Mouse (Mus musculus): ENCODE results near the gene B4galt5. TPM values are rescaled to one million over a fixed set of nuclear protein-coding genes. Genes with fewer than 3 reads are reported as not detected.

B4galt5 gene
- polyA plus RNA-seq, 1 experiment from 2014 or later: 20.4 TPM

DNA sequence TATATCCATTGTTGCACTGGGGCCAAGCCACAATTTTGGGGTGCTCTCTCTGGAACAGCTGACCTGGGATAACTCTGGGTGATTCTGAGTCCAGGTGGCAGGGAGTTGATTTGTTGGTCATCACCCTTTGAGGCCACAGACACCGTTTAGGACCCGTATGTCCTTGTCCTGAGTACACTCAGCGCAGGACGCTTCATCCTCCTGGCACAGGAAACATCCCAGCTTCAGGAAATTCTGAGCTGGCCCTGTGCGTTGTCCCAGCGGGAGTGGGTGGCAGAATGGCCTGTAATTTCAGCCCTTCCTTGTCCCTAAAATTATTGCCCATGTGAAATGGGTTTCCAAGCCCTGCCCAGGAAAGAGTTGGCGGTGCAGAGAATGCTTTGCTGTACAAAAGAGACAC is 71.0 kb downstream of the B4galt5 start:
- no peak overlapping the region for H3K9ac ChIP-seq (replicated peaks; ENCODE audit: low read length)
- DNase-seq: no peak
- no peak for ATAC-seq (ENCODE audit: low FRiP score, low TSS enrichment)
- H3K27ac ChIP-seq (replicated peaks; ENCODE audit: low read depth, low read length): no peak overlapping the region
- H3K36me3 ChIP-seq (ENCODE audit: control insufficient read depth, insufficient read depth, low read length): no peaks in the 10 kb centered on the region
- no peaks in the 10 kb centered on the region for H3K27me3 ChIP-seq (ENCODE audit: control insufficient read depth, insufficient read depth, low read length)
- 88% methylated on average over 7 of the region's 7 CpGs for WGBS
- H3K4me1 ChIP-seq (ENCODE audit: control insufficient read depth, insufficient read depth, low read length): no peaks in the 10 kb centered on the region
- no peak overlapping the region for H3K4me2 ChIP-seq (ENCODE audit: low read length)
- no peaks in the 10 kb centered on the region for H3K9me3 ChIP-seq (ENCODE audit: control insufficient read depth, low read length)
- H3K4me3 ChIP-seq (replicated peaks; ENCODE audit: low read depth, low read length): no peak overlapping the region

DNA sequence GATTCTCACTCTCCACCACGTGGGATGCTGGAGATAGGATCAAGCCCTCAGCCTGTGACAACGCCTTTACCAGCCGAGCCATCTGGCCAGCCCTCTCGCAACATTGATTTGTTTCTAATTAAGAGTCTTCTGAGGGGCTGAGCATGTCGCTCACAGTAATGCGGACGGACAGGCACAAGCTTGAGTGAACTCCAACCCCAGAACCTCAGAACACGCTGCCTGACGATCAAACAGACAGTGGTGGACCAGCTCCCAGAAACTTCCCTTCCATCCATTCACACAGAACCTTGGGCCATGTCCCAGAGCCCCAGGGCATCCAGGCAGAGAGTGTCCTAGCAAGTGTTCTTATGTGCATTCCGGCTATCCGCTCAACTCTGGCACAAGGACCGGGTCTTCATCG is 72.0 kb downstream of the B4galt5 start:
- ATAC-seq (ENCODE audit: low FRiP score, low TSS enrichment) (no peak), DNase-seq (peak; percentile 23)
- Histone ChIP-seq H3K9me3 (ENCODE audit: control insufficient read depth, low read length) (no peaks in the 10 kb centered on the region), H3K27me3 (ENCODE audit: control insufficient read depth, insufficient read depth, low read length) (no peaks in the 10 kb centered on the region), H3K36me3 (ENCODE audit: control insufficient read depth, insufficient read depth, low read length) (no peaks in the 10 kb centered on the region), H3K4me3 (replicated peaks; ENCODE audit: low read depth, low read length) (no peak overlapping the region), H3K9ac (replicated peaks; ENCODE audit: low read length) (no peak overlapping the region), H3K27ac (replicated peaks; ENCODE audit: low read depth, low read length) (no peak overlapping the region), H3K4me1 (ENCODE audit: control insufficient read depth, insufficient read depth, low read length) (no peaks in the 10 kb centered on the region), H3K4me2 (ENCODE audit: low read length) (no peak overlapping the region)
- 70% methylated on average over 13 of the region's 13 CpGs for WGBS

DNA sequence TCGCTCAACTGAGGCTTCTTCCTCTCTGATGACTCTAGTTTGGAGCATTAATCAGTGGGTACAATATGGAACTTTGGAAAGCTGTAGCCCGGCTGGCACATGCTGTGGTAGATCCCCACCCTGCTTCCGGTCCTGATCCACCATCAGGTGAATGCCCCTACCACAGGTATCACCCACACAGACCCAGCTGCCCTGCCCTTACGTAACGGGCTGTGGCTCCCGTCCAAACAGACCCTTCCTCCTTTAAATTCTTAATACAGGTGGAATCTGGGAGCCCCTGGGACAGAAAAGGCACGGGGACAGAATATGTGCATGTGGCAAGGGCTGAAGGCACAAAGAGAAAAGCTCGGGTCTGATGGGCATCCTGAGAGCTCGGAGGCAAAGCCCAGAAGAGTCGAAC is 73.1 kb downstream of the B4galt5 start:
- Histone ChIP-seq H3K27me3 (ENCODE audit: control insufficient read depth, insufficient read depth, low read length) (no peaks in the 10 kb centered on the region), H3K9me3 (ENCODE audit: control insufficient read depth, low read length) (no peaks in the 10 kb centered on the region), H3K9ac (replicated peaks; ENCODE audit: low read length) (no peak overlapping the region), H3K4me2 (ENCODE audit: low read length) (no peak overlapping the region), H3K36me3 (ENCODE audit: control insufficient read depth, insufficient read depth, low read length) (no peaks in the 10 kb centered on the region), H3K27ac (replicated peaks; ENCODE audit: low read depth, low read length) (no peak overlapping the region), H3K4me3 (replicated peaks; ENCODE audit: low read depth, low read length) (no peak overlapping the region), H3K4me1 (ENCODE audit: control insufficient read depth, insufficient read depth, low read length) (no peaks in the 10 kb centered on the region)
- DNase-seq: no peak
- ATAC-seq (ENCODE audit: low FRiP score, low TSS enrichment): no peak
- 85% methylated on average over 10 of the region's 10 CpGs for WGBS

DNA sequence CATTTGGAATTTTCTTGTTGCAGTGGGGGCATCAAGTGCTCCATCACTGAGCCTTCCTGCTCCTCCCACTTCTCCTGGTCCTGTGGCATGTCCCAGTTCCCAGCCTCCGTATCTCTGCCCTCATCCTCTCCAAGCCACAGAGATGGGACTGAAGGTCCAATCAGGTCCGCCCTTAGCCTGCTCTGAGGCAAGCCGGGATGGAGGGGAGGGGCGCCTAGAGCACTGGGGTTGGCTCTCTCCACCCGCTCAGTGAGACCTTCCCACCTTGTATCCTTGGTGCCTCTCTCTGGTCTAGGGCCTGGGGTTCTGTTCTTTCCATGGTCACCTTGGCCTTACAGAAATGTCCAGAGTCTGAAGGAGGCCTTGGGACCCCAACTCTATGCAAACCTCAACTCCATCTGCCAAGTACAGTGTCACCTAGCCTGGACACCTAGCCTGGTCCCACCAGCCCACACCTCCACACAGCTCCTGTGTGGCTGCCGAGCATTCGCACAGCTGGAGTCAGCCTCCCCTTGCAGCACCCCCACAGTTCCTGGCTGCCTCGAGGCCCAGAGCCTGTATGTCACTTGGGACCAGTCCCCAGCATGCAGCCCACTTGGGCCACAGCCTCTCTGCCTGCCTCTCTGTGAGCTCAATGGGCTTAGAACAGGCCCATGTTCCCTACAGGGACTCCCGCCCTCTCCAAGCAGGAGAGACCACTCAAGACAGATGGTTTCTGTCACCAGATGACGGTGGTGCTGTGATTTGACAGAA is 74.1 kb downstream of the B4galt5 start:
- no peak for DNase-seq
- WGBS: 61% methylated on average over 10 of the region's 10 CpGs

DNA sequence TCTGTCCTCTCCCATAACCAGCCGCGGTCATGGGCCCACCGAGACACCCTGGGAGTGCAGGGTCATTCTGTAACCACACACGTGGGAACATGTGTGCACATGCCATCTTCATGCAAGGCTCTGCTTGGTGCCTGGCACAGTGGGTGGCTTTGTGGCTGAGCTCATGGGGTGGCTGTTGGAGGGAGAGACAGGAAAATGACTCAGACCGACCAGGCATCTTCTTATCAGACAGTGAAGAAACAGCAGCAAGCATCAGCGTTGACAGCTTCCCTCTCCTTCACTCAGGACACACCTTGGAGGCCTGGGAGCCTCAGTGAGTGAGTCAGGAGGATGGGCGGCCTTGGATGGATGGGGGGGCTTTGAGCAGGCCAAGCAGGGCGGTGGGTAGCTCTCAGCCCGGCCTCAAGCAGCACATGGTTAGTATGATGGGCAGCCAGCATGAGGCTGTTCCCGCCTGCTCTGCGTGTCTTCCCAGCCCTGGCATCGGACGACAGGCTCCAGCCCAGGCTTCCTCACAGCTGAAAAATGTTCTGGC is 75.7 kb downstream of the B4galt5 start:
- no peak overlapping the region for H3K4me3 ChIP-seq (replicated peaks; ENCODE audit: low read depth, low read length)
- ATAC-seq (ENCODE audit: low FRiP score, low TSS enrichment): no peak
- no peaks in the 10 kb centered on the region for H3K27me3 ChIP-seq (ENCODE audit: control insufficient read depth, insufficient read depth, low read length)
- H3K4me2 ChIP-seq (ENCODE audit: low read length): no peak overlapping the region
- WGBS: 81% methylated on average over 13 of the region's 13 CpGs
- H3K9me3 ChIP-seq (ENCODE audit: control insufficient read depth, low read length): no peaks in the 10 kb centered on the region
- H3K36me3 ChIP-seq (ENCODE audit: control insufficient read depth, insufficient read depth, low read length): no peaks in the 10 kb centered on the region
- H3K27ac ChIP-seq (replicated peaks; ENCODE audit: low read depth, low read length): no peak overlapping the region
- no peak overlapping the region for H3K9ac ChIP-seq (replicated peaks; ENCODE audit: low read length)
- DNase-seq: no peak
- H3K4me1 ChIP-seq (ENCODE audit: control insufficient read depth, insufficient read depth, low read length): no peaks in the 10 kb centered on the region

More for the DNA sequence above, 74.1 kb downstream of the B4galt5 start:
- no peaks in the 10 kb centered on the region for H3K4me1 ChIP-seq (ENCODE audit: control insufficient read depth, insufficient read depth, low read length)
- H3K36me3 ChIP-seq (ENCODE audit: control insufficient read depth, insufficient read depth, low read length): no peaks in the 10 kb centered on the region
- H3K4me3 ChIP-seq (replicated peaks; ENCODE audit: low read depth, low read length): no peak overlapping the region
- H3K27me3 ChIP-seq (ENCODE audit: control insufficient read depth, insufficient read depth, low read length): no peaks in the 10 kb centered on the region
- no peak for ATAC-seq (ENCODE audit: low FRiP score, low TSS enrichment)
- H3K9ac ChIP-seq (replicated peaks; ENCODE audit: low read length): no peak overlapping the region
- no peak overlapping the region for H3K27ac ChIP-seq (replicated peaks; ENCODE audit: low read depth, low read length)
- no peaks in the 10 kb centered on the region for H3K9me3 ChIP-seq (ENCODE audit: control insufficient read depth, low read length)
- H3K4me2 ChIP-seq (ENCODE audit: low read length): no peak overlapping the region

DNA sequence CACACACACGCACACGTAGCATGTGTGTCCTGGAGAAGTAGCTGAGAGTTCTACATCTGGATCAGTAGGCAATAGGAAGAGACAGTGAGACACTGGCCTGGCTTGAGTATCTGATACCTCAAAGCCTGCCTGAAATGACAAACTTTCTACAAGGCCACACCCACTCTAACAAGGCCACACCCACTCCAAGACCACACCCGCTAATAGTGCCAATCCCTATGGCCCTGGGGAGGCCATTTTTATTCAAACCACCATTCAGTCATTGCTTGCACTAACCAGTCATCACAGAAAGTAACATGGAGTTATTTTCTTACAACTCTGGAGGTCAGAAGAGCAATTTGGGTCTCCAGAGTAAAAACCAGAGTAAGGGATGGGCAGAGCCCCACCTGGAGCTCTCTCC is 76.3 kb downstream of the B4galt5 start:
- DNase-seq (no peak), ATAC-seq (ENCODE audit: low FRiP score, low TSS enrichment) (no peak)
- no peaks in the 10 kb centered on the region for H3K36me3 ChIP-seq (ENCODE audit: control insufficient read depth, insufficient read depth, low read length)
- H3K27me3 ChIP-seq (ENCODE audit: control insufficient read depth, insufficient read depth, low read length): no peaks in the 10 kb centered on the region
- H3K4me2 ChIP-seq (ENCODE audit: low read length): no peak overlapping the region
- no peak overlapping the region for H3K27ac ChIP-seq (replicated peaks; ENCODE audit: low read depth, low read length)
- no peaks in the 10 kb centered on the region for H3K9me3 ChIP-seq (ENCODE audit: control insufficient read depth, low read length)
- no peaks in the 10 kb centered on the region for H3K4me1 ChIP-seq (ENCODE audit: control insufficient read depth, insufficient read depth, low read length)
- 78% methylated on average over 3 of the region's 3 CpGs for WGBS
- H3K4me3 ChIP-seq (replicated peaks; ENCODE audit: low read depth, low read length): no peak overlapping the region
- H3K9ac ChIP-seq (replicated peaks; ENCODE audit: low read length): no peak overlapping the region

DNA sequence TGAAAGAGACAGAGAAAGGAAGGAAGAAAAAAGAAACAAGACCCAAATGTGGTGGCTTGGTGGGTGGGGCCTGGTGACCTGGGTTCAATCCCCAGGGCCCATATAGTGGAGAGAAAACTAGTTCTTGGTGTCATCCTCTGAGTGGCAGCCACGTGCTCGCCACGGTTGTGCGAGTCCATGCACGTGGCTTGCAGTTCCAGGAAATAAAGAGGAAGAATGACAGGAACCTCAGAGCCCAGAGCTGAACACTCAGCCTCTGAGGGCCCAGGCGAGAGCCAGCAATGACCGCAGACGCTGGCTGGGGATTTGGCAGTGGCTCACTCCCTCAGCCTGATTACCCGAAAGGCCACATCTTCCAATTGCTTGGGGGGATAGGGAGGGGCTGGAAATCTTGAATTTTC is 77.9 kb downstream of the B4galt5 start:
- Histone ChIP-seq H3K36me3 (ENCODE audit: control insufficient read depth, insufficient read depth, low read length) (no peaks in the 10 kb centered on the region), H3K4me2 (ENCODE audit: low read length) (no peak overlapping the region), H3K27ac (replicated peaks; ENCODE audit: low read depth, low read length) (no peak overlapping the region), H3K4me1 (ENCODE audit: control insufficient read depth, insufficient read depth, low read length) (no peaks in the 10 kb centered on the region), H3K9me3 (ENCODE audit: control insufficient read depth, low read length) (no peaks in the 10 kb centered on the region), H3K27me3 (ENCODE audit: control insufficient read depth, insufficient read depth, low read length) (no peaks in the 10 kb centered on the region), H3K4me3 (replicated peaks; ENCODE audit: low read depth, low read length) (no peak overlapping the region), H3K9ac (replicated peaks; ENCODE audit: low read length) (no peak overlapping the region)
- 86% methylated on average over 9 of the region's 9 CpGs for whole genome bisulfite sequencing
- DNase-seq: no peak
- no peak for ATAC-seq (ENCODE audit: low FRiP score, low TSS enrichment)

DNA sequence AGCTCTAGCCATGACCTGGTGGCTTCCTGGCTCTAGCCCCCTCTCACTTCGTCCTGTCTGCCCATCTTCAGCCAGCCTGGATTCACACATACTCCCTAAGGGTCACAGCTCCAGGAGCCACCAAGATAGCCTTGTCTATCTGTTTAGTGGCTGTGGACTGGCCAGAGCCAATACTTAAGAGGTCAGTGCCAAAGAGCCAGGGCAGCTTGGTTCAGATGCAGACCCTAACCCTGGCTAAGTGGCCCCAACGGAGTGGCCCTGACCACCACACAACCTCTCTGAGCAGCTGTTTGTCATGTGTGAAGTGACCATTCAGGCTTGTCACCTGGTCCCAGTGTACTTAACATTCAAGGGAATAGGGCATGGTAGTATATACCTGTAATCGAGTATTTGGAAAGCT is 78.5 kb downstream of the B4galt5 start:
- H3K27ac ChIP-seq (replicated peaks; ENCODE audit: low read depth, low read length): no peak overlapping the region
- no peaks in the 10 kb centered on the region for H3K27me3 ChIP-seq (ENCODE audit: control insufficient read depth, insufficient read depth, low read length)
- WGBS: 87% methylated on average over 3 of the region's 3 CpGs
- H3K4me1 ChIP-seq (ENCODE audit: control insufficient read depth, insufficient read depth, low read length): no peaks in the 10 kb centered on the region
- no peaks in the 10 kb centered on the region for H3K9me3 ChIP-seq (ENCODE audit: control insufficient read depth, low read length)
- H3K4me2 ChIP-seq (ENCODE audit: low read length): no peak overlapping the region
- ATAC-seq (ENCODE audit: low FRiP score, low TSS enrichment) (no peak), DNase-seq (no peak)
- H3K4me3 ChIP-seq (replicated peaks; ENCODE audit: low read depth, low read length): no peak overlapping the region
- H3K36me3 ChIP-seq (ENCODE audit: control insufficient read depth, insufficient read depth, low read length): no peaks in the 10 kb centered on the region
- no peak overlapping the region for H3K9ac ChIP-seq (replicated peaks; ENCODE audit: low read length)

DNA sequence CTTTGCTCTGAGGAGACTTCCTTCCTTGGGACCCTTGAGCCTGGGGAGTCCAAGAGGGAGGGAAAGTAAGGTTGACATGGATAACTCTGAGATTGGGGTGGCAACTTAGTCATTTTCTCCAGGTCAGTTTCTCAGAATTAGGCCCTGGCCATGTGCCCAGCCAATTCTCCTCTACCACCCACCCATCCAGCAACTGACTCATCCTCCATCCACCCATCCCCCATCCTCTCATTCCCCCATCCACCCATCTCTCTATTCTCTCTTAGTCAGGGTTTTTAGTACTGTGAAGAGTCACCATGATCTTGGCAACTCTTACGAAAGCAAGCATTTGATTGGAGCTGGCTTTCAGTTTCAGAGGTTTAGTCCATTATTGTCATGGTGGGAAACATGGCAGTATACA is 80.3 kb downstream of the B4galt5 start:
- Histone ChIP-seq H3K9me3 (ENCODE audit: control insufficient read depth, low read length) (no peaks in the 10 kb centered on the region), H3K4me2 (ENCODE audit: low read length) (no peak overlapping the region), H3K27me3 (ENCODE audit: control insufficient read depth, insufficient read depth, low read length) (no peaks in the 10 kb centered on the region), H3K9ac (replicated peaks; ENCODE audit: low read length) (no peak overlapping the region), H3K27ac (replicated peaks; ENCODE audit: low read depth, low read length) (no peak overlapping the region), H3K36me3 (ENCODE audit: control insufficient read depth, insufficient read depth, low read length) (no peaks in the 10 kb centered on the region), H3K4me3 (replicated peaks; ENCODE audit: low read depth, low read length) (no peak overlapping the region), H3K4me1 (ENCODE audit: control insufficient read depth, insufficient read depth, low read length) (no peaks in the 10 kb centered on the region)
- 100% methylated on average over 1 of the region's 1 CpGs for WGBS
- ATAC-seq (ENCODE audit: low FRiP score, low TSS enrichment): no peak
- DNase-seq: no peak

Data from midbrain, embryonic 14.5 days (tissue).